Mouse (Mus musculus) 3134 (cell line): ENCODE measurements around the gene Itih5.

ENCODE experiments used
- DNase-seq: peaks from one replicate; pipeline ENCODE4 v3.0.0-alpha.2; 2011; ENCODE audit warnings: low spot score; ENCODE audit not compliant: insufficient read length; ENCODE audit errors: extremely low read depth

Gene Itih5

GRCm38 (mm10) chr2:10301997-10302396 is 148.6 kb downstream of the Itih5 start:
- DNase-seq, result no peak

DNA sequence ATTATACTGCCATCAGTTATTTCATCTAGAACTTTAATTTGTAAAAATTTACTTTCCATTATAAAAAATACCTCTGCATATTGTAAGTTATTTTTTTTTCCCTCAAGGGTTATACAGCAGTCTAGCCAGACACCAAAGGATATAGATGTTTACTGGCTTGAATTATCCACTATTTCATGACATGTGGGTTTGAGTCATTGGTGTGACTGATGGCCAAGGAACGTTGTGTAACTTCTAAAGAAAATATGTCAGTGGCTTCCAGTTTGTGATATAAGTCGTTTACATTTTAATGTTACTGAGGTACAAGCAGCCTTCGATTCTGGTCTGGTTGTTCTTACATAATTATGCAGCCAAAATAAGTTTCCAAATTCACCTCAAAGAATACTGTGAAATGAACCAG is 151.5 kb downstream of the Itih5 start:
- no peak for DNase-seq
